Mouse (Mus musculus) heart, adult 10 weeks (tissue): ENCODE data around the gene Tomm22. TPM values are rescaled to one million over a fixed set of nuclear protein-coding genes. Genes with fewer than 3 reads are reported as not detected.

ENCODE experiments used
- polyA plus RNA-seq: library from polyadenylated mRNA; stranded (reverse); fragments of 350-450 nt; fragmentation: Illumina TruSeq; extraction: RNeasy Lipid Tissue Mini Kit (QIAGEN cat#74804); gene quantifications from one replicate; pipeline ENCODE4 v1.2.3, GENCODE M21; 2014; ENCODE audit warnings: low read depth, low replicate concordance

The Tomm22 gene
- 98.6 TPM for polyA plus RNA-seq

DNA sequence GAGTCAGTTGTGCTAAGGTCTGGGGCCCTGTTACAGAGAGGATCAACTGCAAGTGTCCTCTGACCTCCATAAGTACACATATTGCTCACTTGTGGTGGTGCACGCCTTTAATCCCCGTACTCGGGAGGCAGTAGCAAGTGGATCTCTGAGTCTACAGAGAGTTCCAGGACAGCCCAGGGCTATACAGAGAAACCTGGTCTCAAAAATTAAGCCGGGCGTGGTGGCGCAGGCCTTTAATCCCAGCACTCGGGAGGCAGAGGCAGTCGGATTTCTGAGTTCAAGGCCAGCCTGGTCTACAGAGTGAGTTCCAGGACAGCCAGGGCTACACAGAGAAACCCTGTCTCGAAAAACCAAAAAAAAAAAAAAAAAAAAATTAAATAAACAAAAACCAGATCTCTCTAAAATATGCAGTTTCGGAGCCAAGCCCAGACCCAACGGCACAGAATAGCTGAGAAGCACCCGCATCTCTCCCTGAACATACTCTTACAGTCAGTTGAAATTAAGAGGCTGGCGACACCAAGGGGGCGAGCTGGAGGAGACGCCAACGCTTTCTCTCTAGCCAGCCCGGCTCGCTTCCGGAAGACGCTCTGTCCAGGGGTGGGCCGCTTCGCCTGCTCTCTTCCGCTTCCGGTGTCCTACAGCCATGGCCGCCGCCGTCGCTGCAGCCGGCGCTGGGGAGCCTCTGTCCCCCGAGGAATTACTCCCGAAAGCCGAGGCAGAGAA lies at the start of gene Tomm22:
Tomm22 (plus strand) TSS at position 613 of the 723 bp plus-strand sequence.

GRCm38 (mm10) chr15:79658531-79659375 lies 11.9 kb upstream of the Tomm22 start, which contains the start of the genes Fam227a and Cby1:
TSS of gene Fam227a (minus strand) at chr15:79658956.
TSS of gene Cby1 (plus strand) at chr15:79659199.

GRCm38 (mm10) chr15:79687646-79688267 lies 17.1 kb downstream of the Tomm22 start, which contains the start of gene Josd1:
TSS of gene Josd1 (minus strand) at chr15:79687919.

GRCm38 (mm10) chr15:79690426-79691022 lies 19.9 kb downstream of the Tomm22 start, which contains the start of gene Gtpbp1:
TSS of gene Gtpbp1 (plus strand) at chr15:79690845.

Other genes starting within 250 kb of the Tomm22 start
- gene Csnk1e, start 215.3 kb upstream of the Tomm22 start, polyA plus RNA-seq = 55.7 TPM
- 0.26 TPM for gene Kcnj4, start 165.6 kb upstream of the Tomm22 start, polyA plus RNA-seq
- 13.8 TPM for gene Kdelr3, start 154.4 kb upstream of the Tomm22 start, polyA plus RNA-seq
- gene Ddx17, start 124.1 kb upstream of the Tomm22 start, polyA plus RNA-seq = 152 TPM
- gene Dmc1, start 65.8 kb upstream of the Tomm22 start, polyA plus RNA-seq = not detected
- 1.8 TPM for gene Fam227a, start 11.9 kb upstream of the Tomm22 start, polyA plus RNA-seq
- gene Cby1, start 11.7 kb upstream of the Tomm22 start, polyA plus RNA-seq = 26.7 TPM
- 24.7 TPM for gene Josd1, start 17.1 kb downstream of the Tomm22 start, polyA plus RNA-seq
- gene Gtpbp1, start 20.0 kb downstream of the Tomm22 start, polyA plus RNA-seq = 24.9 TPM
- 81.0 TPM for gene Sun2, start 71.7 kb downstream of the Tomm22 start, polyA plus RNA-seq
- gene Dnal4, start 107.0 kb downstream of the Tomm22 start, polyA plus RNA-seq = 29.7 TPM
- gene Nptxr, start 133.9 kb downstream of the Tomm22 start, polyA plus RNA-seq = 1.7 TPM
- gene Npcd, start 163.4 kb downstream of the Tomm22 start, polyA plus RNA-seq = not detected
- gene Cbx6, start 163.8 kb downstream of the Tomm22 start, polyA plus RNA-seq = 16.9 TPM
- gene Apobec3, start 220.8 kb downstream of the Tomm22 start, polyA plus RNA-seq = 7.9 TPM